In the genomic region with DNA sequence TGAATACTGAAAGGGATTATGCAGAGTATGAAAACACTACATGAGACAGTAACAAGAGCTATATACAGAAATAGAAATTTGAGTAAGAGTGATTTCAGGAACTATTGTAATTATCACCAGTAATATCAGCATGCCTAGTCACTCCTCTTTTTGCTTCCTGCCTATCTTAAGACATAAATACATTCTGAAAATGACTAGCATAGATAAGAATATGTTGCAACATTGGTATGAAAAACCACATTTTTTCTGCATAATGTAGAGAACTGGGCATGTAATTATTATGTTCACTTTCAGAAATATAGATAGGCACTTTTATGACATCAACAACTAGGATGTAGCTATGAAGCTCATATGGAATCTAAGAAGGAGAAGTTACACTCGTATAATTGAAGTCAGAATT, we compare ENCODE assay signal across 27 mouse cellular contexts.
"Had no signal": no experiment of that assay in that cellular context is flagged by ENCODE, and none has a peak within 500 bp of the region (broad histone marks: within the 10 kb centered on the region; RNA-seq: fewer than 3 reads in every experiment).

No protein-coding gene starts in this region.

- H3K27me3 ChIP-seq: embryonic facial prominence, embryonic 12.5 days; embryonic facial prominence, embryonic 13.5 days; embryonic facial prominence, embryonic 15.5 days; forebrain, embryonic 12.5 days; forebrain, embryonic 13.5 days; forebrain, embryonic 15.5 days had no signal

- H3K9ac ChIP-seq: embryonic facial prominence, embryonic 12.5 days; embryonic facial prominence, embryonic 13.5 days; embryonic facial prominence, embryonic 15.5 days; forebrain, embryonic 12.5 days; forebrain, embryonic 13.5 days; forebrain, embryonic 15.5 days; forebrain, postnatal 0 days had no signal

- H3K9me3 ChIP-seq: embryonic facial prominence, embryonic 10.5 days; embryonic facial prominence, embryonic 12.5 days; embryonic facial prominence, embryonic 13.5 days; embryonic facial prominence, embryonic 15.5 days; forebrain, embryonic 10.5 days; forebrain, embryonic 12.5 days; forebrain, embryonic 13.5 days; forebrain, embryonic 15.5 days had no signal

- DNase-seq: cerebellum, adult 9-10 months; cerebellum, adult 9-11 months; cerebellum, postnatal 10 days; cerebellum, postnatal 14 days; cerebellum, postnatal 25 days; cerebellum, postnatal 36 days; embryo, embryonic 11 days; forebrain, postnatal 0 days; gastrocnemius, adult 2 months; gastrocnemius, postnatal 10 days; gastrocnemius, postnatal 14 days; gastrocnemius, postnatal 25 days; gastrocnemius, postnatal 36 days; heart, adult 11 months; heart, adult 18-20 months; heart, adult 2 months had no signal

- H3K4me2 ChIP-seq: embryonic facial prominence, embryonic 12.5 days; embryonic facial prominence, embryonic 13.5 days; embryonic facial prominence, embryonic 15.5 days; forebrain, embryonic 12.5 days; forebrain, embryonic 13.5 days; forebrain, embryonic 15.5 days had no signal

- H3K4me1 ChIP-seq: embryonic facial prominence, embryonic 10.5 days; embryonic facial prominence, embryonic 12.5 days; embryonic facial prominence, embryonic 13.5 days; embryonic facial prominence, embryonic 15.5 days; forebrain, embryonic 10.5 days; forebrain, embryonic 12.5 days; forebrain, embryonic 13.5 days; forebrain, embryonic 15.5 days had no signal

- H3K27ac ChIP-seq: embryonic facial prominence, embryonic 10.5 days; embryonic facial prominence, embryonic 12.5 days; embryonic facial prominence, embryonic 13.5 days; embryonic facial prominence, embryonic 15.5 days; forebrain, embryonic 10.5 days; forebrain, embryonic 12.5 days; forebrain, embryonic 13.5 days; forebrain, embryonic 15.5 days; gastrocnemius, adult 2 months; heart, adult 2 months had no signal

- H3K36me3 ChIP-seq: embryonic facial prominence, embryonic 10.5 days; embryonic facial prominence, embryonic 12.5 days; embryonic facial prominence, embryonic 13.5 days; embryonic facial prominence, embryonic 15.5 days; forebrain, embryonic 10.5 days; forebrain, embryonic 12.5 days; forebrain, embryonic 15.5 days had no signal

- ATAC-seq: forebrain, embryonic 13.5 days; forebrain, embryonic 14.5 days; forebrain, embryonic 15.5 days; forebrain, embryonic 16.5 days; forebrain, postnatal 0 days had no signal

- H3K4me3 ChIP-seq: embryonic facial prominence, embryonic 10.5 days; embryonic facial prominence, embryonic 12.5 days; embryonic facial prominence, embryonic 13.5 days; embryonic facial prominence, embryonic 15.5 days; erythroblast, embryonic 14.5 days; forebrain, embryonic 10.5 days; forebrain, embryonic 12.5 days; forebrain, embryonic 13.5 days; forebrain, embryonic 15.5 days; gastrocnemius, adult 2 months; heart, adult 2 months had no signal
